Mouse (Mus musculus) kidney, adult 9 months (tissue): ENCODE results near the gene Cep170b.

Experiments used
- DNase-seq: peaks from one replicate; pipeline ENCODE4 v3.0.0; 2022

Gene Cep170b

DNA sequence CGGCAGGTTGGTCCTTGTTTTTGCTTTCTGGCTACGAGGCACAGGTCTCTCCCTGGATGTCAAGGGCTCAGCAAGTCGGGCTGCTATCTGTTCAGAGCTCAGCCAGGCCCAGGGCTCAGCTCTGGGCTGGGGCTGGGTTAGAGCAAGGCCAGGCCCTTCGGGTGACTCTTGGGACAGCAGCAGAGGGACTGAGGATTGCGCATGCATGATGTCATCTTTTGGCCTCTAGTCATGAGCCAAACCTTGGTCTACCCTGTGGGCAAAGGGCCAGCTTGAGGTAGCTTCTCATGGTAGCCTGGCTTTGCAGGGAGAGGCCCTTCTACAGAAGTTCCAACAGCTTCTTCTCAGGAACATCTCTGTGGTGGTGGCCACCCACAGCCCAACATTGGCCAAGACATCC is 43.9 kb downstream of the Cep170b start:
- DNase-seq: no peak

GRCm38 (mm10) chr12:112764991-112765390 is 44.7 kb downstream of the Cep170b start:
- DNase-seq: no peak

DNA sequence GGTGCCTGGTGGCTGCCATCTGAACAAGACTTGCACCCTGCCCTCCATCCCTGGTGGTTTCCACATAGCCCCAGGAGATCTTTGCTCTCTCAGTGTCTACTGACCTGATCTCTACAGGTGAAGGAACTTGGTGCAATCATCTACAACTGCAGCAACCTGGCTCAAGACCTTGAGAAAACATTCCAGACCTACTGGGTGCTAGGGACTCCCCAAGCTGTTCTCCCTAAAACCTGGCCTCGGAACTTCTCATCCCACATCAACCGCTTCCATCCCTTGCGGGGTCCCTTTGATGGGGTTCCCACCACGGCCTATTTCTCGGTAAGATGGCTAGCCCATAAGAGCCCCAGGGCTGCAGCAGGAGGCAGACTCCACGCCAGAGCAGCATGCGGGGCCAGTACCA is 46.3 kb downstream of the Cep170b start:
- DNase-seq: no peak

GRCm38 (mm10) chr12:112767036-112767890 is 47.0 kb downstream of the Cep170b start:
- no peak for DNase-seq

DNA sequence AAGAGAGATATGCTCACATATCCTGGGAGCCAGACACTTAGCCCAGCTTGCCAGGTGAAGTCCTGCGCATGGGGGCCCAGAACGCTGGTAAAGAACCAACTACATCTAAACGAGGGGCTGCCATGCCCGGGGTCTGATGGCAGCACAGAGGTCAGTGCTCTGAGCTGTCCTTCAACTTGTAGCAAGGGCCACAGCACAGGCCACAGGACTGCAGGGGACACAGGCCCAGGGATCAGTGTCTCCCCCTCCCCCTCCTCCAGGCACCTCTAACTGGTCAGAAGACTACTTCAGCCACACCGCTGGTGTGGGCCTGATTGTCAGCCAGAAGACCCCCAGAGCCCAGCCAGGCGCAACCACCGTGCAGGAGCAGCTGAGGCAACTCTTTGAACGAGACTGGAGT is 47.9 kb downstream of the Cep170b start:
- no peak for DNase-seq

- DNase-seq: no peak
These were observed 48.8 kb downstream of the Cep170b start for GRCm38 (mm10) chr12:112769031-112769430.

DNA sequence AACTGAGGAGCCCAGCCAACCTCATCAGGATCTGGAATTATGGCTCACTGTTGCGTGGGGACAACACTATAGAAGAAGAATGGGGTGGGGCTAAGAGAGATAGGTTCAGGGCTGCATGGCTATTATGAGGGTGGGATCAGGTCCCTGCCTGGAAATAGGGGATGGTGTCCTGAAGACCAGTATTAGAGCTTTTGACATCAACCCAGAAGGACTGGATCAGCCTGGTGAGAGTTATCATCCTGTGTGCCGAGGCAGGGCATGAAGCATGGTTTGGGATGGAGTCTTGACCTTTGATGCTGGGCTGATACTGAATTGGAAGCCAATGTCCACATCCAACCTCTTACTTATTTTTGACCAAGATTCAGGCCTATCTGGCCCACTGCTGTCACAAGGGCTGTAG is 49.5 kb downstream of the Cep170b start:
- DNase-seq: no peak

GRCm38 (mm10) chr12:112770396-112770795 is 50.1 kb downstream of the Cep170b start:
- no peak for DNase-seq

GRCm38 (mm10) chr12:112772306-112772705 is 52.1 kb downstream of the Cep170b start:
- no peak for DNase-seq

GRCm38 (mm10) chr12:112773366-112773765 is 53.1 kb downstream of the Cep170b start:
- DNase-seq: no peak

GRCm38 (mm10) chr12:112774026-112774425 is 53.8 kb downstream of the Cep170b start:
- no peak for DNase-seq

- DNase-seq: no peak
These were observed 54.2 kb downstream of the Cep170b start for GRCm38 (mm10) chr12:112774481-112774880.

- DNase-seq: no peak
These were observed 70.8 kb downstream of the Cep170b start for GRCm38 (mm10) chr12:112791026-112791425.

DNA sequence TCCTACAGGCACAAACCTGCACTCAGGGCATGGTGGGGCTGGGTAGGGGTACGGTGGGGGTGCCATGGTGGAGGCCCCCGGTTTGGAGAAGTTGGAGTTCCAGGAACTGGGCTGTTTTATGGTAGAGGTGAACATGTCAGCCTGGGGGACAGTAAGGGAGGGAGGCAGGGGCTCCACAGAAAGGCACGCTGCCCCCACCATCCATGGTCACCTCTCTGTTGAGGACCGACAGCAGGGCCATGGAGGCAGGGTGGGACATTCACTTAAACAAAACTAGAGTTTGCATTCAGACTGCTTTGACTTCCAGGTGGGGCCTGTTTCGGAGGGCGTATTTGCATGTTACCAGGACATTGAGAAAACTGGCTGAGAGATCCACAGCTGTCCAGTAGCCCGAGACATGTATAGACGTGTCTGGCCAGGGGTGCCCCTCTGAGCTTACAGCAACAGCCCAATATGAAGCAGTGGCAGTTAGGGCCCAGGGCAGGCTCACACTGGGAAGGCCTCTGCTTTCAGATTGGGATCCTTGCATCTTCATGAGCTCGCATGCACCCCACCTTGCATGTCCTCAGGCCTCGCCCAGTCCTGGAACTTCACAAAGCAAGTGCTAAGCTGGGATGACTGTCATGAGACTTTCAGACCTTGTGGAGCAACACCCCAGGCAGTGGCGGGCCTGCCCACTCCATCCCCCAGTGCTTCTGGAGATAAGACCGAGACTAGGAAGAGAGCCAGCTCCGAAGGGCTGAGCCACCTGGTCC is 73.5 kb downstream of the Cep170b start:
- DNase-seq: no peak

- DNase-seq: no peak
These were observed 74.1 kb downstream of the Cep170b start for GRCm38 (mm10) chr12:112794356-112794816.

DNA sequence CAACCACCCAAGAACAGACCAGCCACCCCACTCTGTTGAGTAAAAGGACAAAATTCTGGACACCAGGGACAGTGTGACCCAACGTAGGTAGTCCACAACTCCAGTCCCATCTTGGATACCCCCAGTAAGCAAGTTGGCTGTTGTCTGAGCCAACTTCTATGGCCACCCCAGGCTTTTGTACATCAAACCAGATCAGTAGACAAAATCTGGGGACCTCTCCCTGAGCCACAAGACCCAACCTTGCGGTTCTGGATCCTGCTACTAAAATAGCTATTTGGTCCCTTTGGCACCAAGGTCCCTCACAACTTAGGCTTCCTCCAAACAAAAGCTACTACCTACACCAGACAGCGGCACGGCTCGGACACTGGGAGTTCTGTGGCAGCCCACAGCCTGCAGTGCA is 74.7 kb downstream of the Cep170b start:
- DNase-seq: no peak

DNA sequence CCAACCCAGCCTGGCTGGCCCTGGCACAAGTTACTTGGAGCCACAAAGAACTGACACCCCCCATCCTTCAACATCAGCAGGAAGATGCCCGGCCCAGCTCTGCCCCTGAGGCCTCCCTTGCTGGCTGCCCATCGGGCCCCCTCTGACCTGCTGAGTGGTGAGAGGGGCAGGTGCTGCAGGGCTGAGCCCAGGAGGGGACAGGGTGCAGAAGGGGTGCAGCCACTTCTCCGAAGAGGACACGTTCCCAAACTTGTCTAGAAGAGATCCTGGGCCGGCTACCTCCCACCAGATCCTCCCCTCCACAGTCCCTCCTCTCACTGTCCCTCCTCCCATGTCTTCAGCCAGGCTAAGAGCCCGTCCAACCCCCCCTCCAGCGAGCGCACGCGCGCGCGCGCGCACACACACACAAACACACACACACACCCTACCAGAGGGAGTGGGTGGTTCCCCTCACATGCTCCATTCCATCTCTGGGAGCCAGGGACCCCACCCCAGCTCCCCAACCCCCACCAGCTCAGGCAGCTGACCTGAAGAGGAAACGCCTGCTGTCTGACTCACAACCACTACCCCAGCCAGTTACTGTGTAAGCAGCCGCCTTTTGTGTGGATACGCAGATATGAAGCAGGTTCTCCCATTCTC is 75.3 kb downstream of the Cep170b start:
- no peak for DNase-seq
